Mouse (Mus musculus) left cerebral cortex, postnatal 10 days (tissue): Measurements from ENCODE around the gene Amn1. TPM values are rescaled to one million over a fixed set of nuclear protein-coding genes. Genes with fewer than 3 reads are reported as not detected.
"Not testable (repeated sequence)": the region's sequence is repeated elsewhere in the genome, so short reads cannot be mapped to it uniquely, and the experiment has no call there.

Experiments
- DNase-seq, 2 experiments: peaks; one replicate each; pipeline ENCODE4 v3.0.0; 2021 to 2022; ENCODE audit warnings: low spot score in 2 of 2, mixed read lengths in 1 of 2; ENCODE audit errors: extremely low spot score in 1 of 2
- intact Hi-C: fragments of 180-260 bp; cut with DNase I; formaldehyde crosslinking; loops from one replicate; pipeline ENCODE4 v1.15.1; 2025
- total RNA-seq, 2 experiments: library from RNA; stranded (reverse); gene quantifications; 2 replicates each; pipeline ENCODE4 v1.2.3; 2021

Amn1 gene
- total RNA-seq, 2 experiments from 2014 or later: 37.8 to 39.2 TPM

GRCm38 (mm10) chr6:149167672-149168071 lies 20.8 kb downstream of the Amn1 start:
- intact Hi-C loops: no loop called here
- no peak for DNase-seq

GRCm38 (mm10) chr6:149167038-149167437 lies 21.5 kb downstream of the Amn1 start:
- intact Hi-C loops, DNase-seq: not testable (repeated sequence)

- DNase-seq: no peak
- intact Hi-C loops: no loop called here
Measured at GRCm38 (mm10) chr6:149155031-149155841, 33.3 kb downstream of the Amn1 start.

- intact Hi-C loops: no loop called here
- no peak for DNase-seq
Measured at GRCm38 (mm10) chr6:149154116-149155030, 34.1 kb downstream of the Amn1 start.

GRCm38 (mm10) chr6:149153473-149154115 lies 34.9 kb downstream of the Amn1 start:
- intact Hi-C loops: no loop called here
- DNase-seq: no peak

- intact Hi-C loops: no loop called here
- DNase-seq: no peak
Measured at GRCm38 (mm10) chr6:149152119-149152518, 36.4 kb downstream of the Amn1 start.

- no peak for DNase-seq
- intact Hi-C loops: no loop called here
Measured at GRCm38 (mm10) chr6:149148436-149149229, 39.9 kb downstream of the Amn1 start.

- intact Hi-C loops: no loop called here
- DNase-seq: no peak
Measured at GRCm38 (mm10) chr6:149145143-149145542, 43.4 kb downstream of the Amn1 start.

GRCm38 (mm10) chr6:149141393-149142173 lies 46.9 kb downstream of the Amn1 start:
- intact Hi-C loops: no loop called here
- peak; percentile 57 to 88 for DNase-seq

- intact Hi-C loops: no loop called here
- DNase-seq: no peak
Measured at GRCm38 (mm10) chr6:149139471-149139870, 49.0 kb downstream of the Amn1 start, which contains the start of gene Etfbkmt. Gene Etfbkmt (plus strand): TSS chr6:149139849.

- intact Hi-C loops: no loop called here
Measured at GRCm38 (mm10) chr6:149139011-149139410, 49.5 kb downstream of the Amn1 start.

GRCm38 (mm10) chr6:149137936-149138335 lies 50.6 kb downstream of the Amn1 start:
- no peak for DNase-seq
- intact Hi-C loops: no loop called here

More at GRCm38 (mm10) chr6:149139011-149139410, 49.5 kb downstream of the Amn1 start:
- DNase-seq: no peak

GRCm38 (mm10) chr6:149135631-149136030 lies 52.9 kb downstream of the Amn1 start:
- intact Hi-C loops: no loop called here

GRCm38 (mm10) chr6:149134391-149135150 lies 53.9 kb downstream of the Amn1 start:
- intact Hi-C loops: no loop called here
- no peak for DNase-seq

More at GRCm38 (mm10) chr6:149135631-149136030, 52.9 kb downstream of the Amn1 start:
- DNase-seq: no peak

- intact Hi-C loops: no loop called here
- DNase-seq: no peak
Measured at GRCm38 (mm10) chr6:149132311-149133077, 56.0 kb downstream of the Amn1 start.

GRCm38 (mm10) chr6:149131111-149131510 lies 57.4 kb downstream of the Amn1 start:
- no peak for DNase-seq
- intact Hi-C loops: no loop called here
